Mouse (Mus musculus): Measurements from ENCODE around the gene Gadl1.

DNA sequence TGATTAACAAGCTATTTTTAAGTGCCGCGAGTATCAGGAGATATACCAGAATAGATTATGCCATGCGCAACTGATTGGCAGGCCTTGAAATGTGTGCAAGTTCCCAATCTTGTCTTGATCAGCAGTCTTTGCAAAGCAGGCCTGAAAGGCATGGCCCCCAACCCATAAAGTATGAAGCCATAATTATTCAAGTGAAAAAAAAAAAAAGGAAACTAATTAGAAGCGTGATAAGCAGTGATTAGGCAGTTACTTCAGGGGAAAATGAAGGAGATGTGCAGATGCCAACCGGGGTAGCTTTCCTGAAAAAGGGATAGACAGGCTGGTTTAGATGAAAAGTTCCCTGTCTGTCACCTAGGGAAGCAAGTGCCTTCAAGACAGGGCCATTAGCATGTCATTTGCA, 174.0 kb downstream of the Gadl1 start:
- TF ChIP-seq GATA1 (IDR thresholded peaks at IDR 0.05; ENCODE audit: borderline replicate concordance, low read length): no peak
- TF ChIP-seq FLI1 (IDR thresholded peaks at IDR 0.05; ENCODE audit: low read length): no peak
